Mouse (Mus musculus) stomach, postnatal 0 days (tissue): ENCODE measurements around the gene Map2k1.

ENCODE experiments used
- CTCF ChIP-seq: IDR thresholded peaks from 2 replicates; pipeline ENCODE4 v1.5.1; 2016; ENCODE audit warnings: antibody characterized with exemption, low read depth, mild to moderate bottlenecking, moderate library complexity
- EP300 ChIP-seq: optimal IDR thresholded peaks from 2 replicates; pipeline ENCODE3; 2016; ENCODE audit warnings: antibody characterized with exemption

- no peak for TF ChIP-seq CTCF
- TF ChIP-seq EP300, result no peak
Observed at GRCm38 (mm10) chr9:64228972-64229371, 24.5 kb downstream of the Map2k1 start.
